16 mouse cellular contexts compared by ENCODE assay signal in the genomic region with DNA sequence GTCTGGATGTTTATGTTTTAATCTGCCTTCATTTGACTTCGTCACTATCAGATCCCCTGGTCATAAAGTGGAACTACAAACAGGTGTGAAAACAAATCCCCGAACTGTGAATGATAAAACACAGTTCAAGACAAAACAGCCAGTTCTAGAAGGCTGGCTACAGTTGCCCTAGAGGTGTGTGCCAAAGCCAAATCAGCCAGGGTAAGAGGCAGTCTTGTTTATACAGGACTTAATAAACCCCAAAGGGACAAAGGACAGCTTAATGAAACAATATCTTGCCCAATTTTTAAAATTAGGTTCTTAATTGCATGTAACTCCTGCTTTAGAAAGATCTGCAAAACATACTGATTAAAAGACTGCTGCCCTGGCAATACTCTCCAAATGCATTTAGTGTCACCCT.
"Had no signal": no experiment of that assay in that cellular context is flagged by ENCODE, and none has a peak within 500 bp of the region (broad histone marks: within the 10 kb centered on the region; RNA-seq: fewer than 3 reads in every experiment).

No protein-coding gene starts in this region.

- H3K9ac ChIP-seq: neural tube, embryonic 13.5 days; neural tube, embryonic 15.5 days; stomach, embryonic 15.5 days had no signal

- H3K27me3 ChIP-seq: neural tube, embryonic 13.5 days; neural tube, embryonic 15.5 days; stomach, embryonic 15.5 days had no signal

- H3K36me3 ChIP-seq: neural tube, embryonic 13.5 days; neural tube, embryonic 15.5 days; stomach, embryonic 15.5 days had no signal

- DNase-seq: retina, postnatal 1 day; right cerebral cortex, adult 18-20 months; right cerebral cortex, postnatal 14 days; right cerebral cortex, postnatal 25 days; right cerebral cortex, postnatal 4 days; spleen, adult 18-20 months; thymus, adult 18-20 months; thymus, adult 2 months; thymus, postnatal 14 days; thymus, postnatal 25 days; thymus, postnatal 36 days; thymus, postnatal 4 days had no signal

- H3K4me3 ChIP-seq: neural tube, embryonic 13.5 days; neural tube, embryonic 15.5 days; stomach, embryonic 15.5 days had no signal

- H3K4me1 ChIP-seq: neural tube, embryonic 13.5 days; neural tube, embryonic 15.5 days; stomach, embryonic 15.5 days had no signal

- H3K4me2 ChIP-seq: neural tube, embryonic 13.5 days; neural tube, embryonic 15.5 days; stomach, embryonic 15.5 days had no signal

- H3K27ac ChIP-seq: neural tube, embryonic 13.5 days; neural tube, embryonic 15.5 days; stomach, embryonic 15.5 days; stomach, postnatal 0 days had no signal

- H3K9me3 ChIP-seq: neural tube, embryonic 13.5 days; neural tube, embryonic 15.5 days; stomach, embryonic 15.5 days had no signal
